17 mouse cellular contexts compared by ENCODE assay signal in genomic region chr8:113998881-113999280, GRCm38 (mm10).
DNase-seq lines count a peak whose midpoint lies in the region; ATAC-seq lines count a peak whose summit lies in the region.
"Had no signal": no experiment of that assay in that cellular context is flagged by ENCODE, and none has a peak within 500 bp of the region (broad histone marks: within the 10 kb centered on the region; RNA-seq: fewer than 3 reads in every experiment).

No protein-coding gene starts in this region.

- peak; percentile 26 for DNase-seq in hindbrain, embryonic 11.5 days (ENCODE audit: low spot score)
- DNase-seq in ovary, adult 18-20 months (ENCODE audit: low spot score), result peak; percentile 52
- no peak for DNase-seq in ovary, postnatal 36 days (ENCODE audit: low spot score)
- peak; percentile 84 for DNase-seq in limb, embryonic 11.5 days (ENCODE audit: low spot score)
- DNase-seq in layer of hippocampus, adult 9-10 months (ENCODE audit: low spot score), result no peak
- DNase-seq in thymus, postnatal 36 days, result no peak
- DNase-seq: cerebellum, adult 2 months; heart, postnatal 14 days; kidney, postnatal 36 days; liver, postnatal 0 days; lung, postnatal 10 days had no signal

- H3K9me3 ChIP-seq in hindbrain, embryonic 11.5 days (ENCODE audit: control insufficient read depth, low read length), result no peaks in the 10 kb centered on the region
- no peaks in the 10 kb centered on the region for H3K9me3 ChIP-seq in hindbrain, embryonic 12.5 days (replicated peaks)
- H3K9me3 ChIP-seq in limb, embryonic 11.5 days (ENCODE audit: control insufficient read depth, low read length), result no peaks in the 10 kb centered on the region
- H3K9me3 ChIP-seq: embryonic facial prominence, embryonic 15.5 days; heart, embryonic 12.5 days had no signal

- no peak overlapping the region for H3K4me2 ChIP-seq in hindbrain, embryonic 11.5 days (replicated peaks; ENCODE audit: low read depth, low read length)
- H3K4me2 ChIP-seq in hindbrain, embryonic 12.5 days (replicated peaks), result no peak overlapping the region
- H3K4me2 ChIP-seq in limb, embryonic 11.5 days (ENCODE audit: low read depth, severe bottlenecking), result no peak overlapping the region
- H3K4me2 ChIP-seq: embryonic facial prominence, embryonic 15.5 days; heart, embryonic 12.5 days; hindbrain, embryonic 14.5 days had no signal

- no peak overlapping the region for H3K4me3 ChIP-seq in hindbrain, embryonic 11.5 days (ENCODE audit: low read depth, low read length)
- H3K4me3 ChIP-seq in hindbrain, embryonic 12.5 days, result no peak overlapping the region
- H3K4me3 ChIP-seq in limb, embryonic 11.5 days (ENCODE audit: low read depth, low read length), result no peak overlapping the region
- H3K4me3 ChIP-seq: embryonic facial prominence, embryonic 15.5 days; heart, embryonic 12.5 days had no signal

- no peaks in the 10 kb centered on the region for H3K27me3 ChIP-seq in hindbrain, embryonic 11.5 days (ENCODE audit: control insufficient read depth, insufficient read depth, low read length)
- no peaks in the 10 kb centered on the region for H3K27me3 ChIP-seq in hindbrain, embryonic 12.5 days
- H3K27me3 ChIP-seq in limb, embryonic 11.5 days (ENCODE audit: control insufficient read depth, insufficient read depth, low read length), result no peaks in the 10 kb centered on the region
- H3K27me3 ChIP-seq: embryonic facial prominence, embryonic 15.5 days; heart, embryonic 12.5 days had no signal

- WGBS in hindbrain, embryonic 11.5 days, result 44% methylated on average over 6 of the region's 6 CpGs
- 39% methylated on average over 6 of the region's 6 CpGs for WGBS in hindbrain, embryonic 12.5 days
- 4% methylated on average over 6 of the region's 6 CpGs for WGBS in limb, embryonic 11.5 days

- no peaks in the 10 kb centered on the region for H3K4me1 ChIP-seq in hindbrain, embryonic 11.5 days (replicated peaks; ENCODE audit: control insufficient read depth, insufficient read depth, low read length)
- H3K4me1 ChIP-seq in hindbrain, embryonic 12.5 days, result peaks cover 4% of the 10 kb centered on the region; the same call in 1 of the 2 replicates
- peaks cover 3% of the 10 kb centered on the region; the same call in 1 of the 2 replicates for H3K4me1 ChIP-seq in limb, embryonic 11.5 days (ENCODE audit: control insufficient read depth, insufficient read depth, low read length)
- H3K4me1 ChIP-seq: embryonic facial prominence, embryonic 15.5 days had no signal

- no peaks in the 10 kb centered on the region for H3K36me3 ChIP-seq in hindbrain, embryonic 11.5 days (ENCODE audit: control insufficient read depth, insufficient read depth, low read length)
- H3K36me3 ChIP-seq in hindbrain, embryonic 12.5 days, result no peaks in the 10 kb centered on the region
- H3K36me3 ChIP-seq in limb, embryonic 11.5 days (ENCODE audit: control insufficient read depth, insufficient read depth, low read length), result no peaks in the 10 kb centered on the region
- H3K36me3 ChIP-seq: embryonic facial prominence, embryonic 15.5 days; heart, embryonic 12.5 days had no signal

- no peak overlapping the region for H3K9ac ChIP-seq in hindbrain, embryonic 11.5 days (ENCODE audit: low read depth, low read length)
- H3K9ac ChIP-seq in hindbrain, embryonic 12.5 days, result no peak overlapping the region
- no peak overlapping the region for H3K9ac ChIP-seq in limb, embryonic 11.5 days (ENCODE audit: low read length)
- H3K9ac ChIP-seq: embryonic facial prominence, embryonic 15.5 days; heart, embryonic 12.5 days; hindbrain, embryonic 14.5 days; liver, postnatal 0 days had no signal

- no peak overlapping the region for H3K27ac ChIP-seq in hindbrain, embryonic 11.5 days (ENCODE audit: low read depth, low read length)
- H3K27ac ChIP-seq in hindbrain, embryonic 12.5 days, result no peak overlapping the region
- no peak overlapping the region for H3K27ac ChIP-seq in limb, embryonic 11.5 days (replicated peaks; ENCODE audit: low read depth, low read length)
- H3K27ac ChIP-seq: embryonic facial prominence, embryonic 15.5 days; hindbrain, embryonic 14.5 days had no signal

- no peak for ATAC-seq in hindbrain, embryonic 11.5 days (ENCODE audit: low FRiP score)
- ATAC-seq in hindbrain, embryonic 12.5 days (ENCODE audit: low FRiP score), result no peak
- peak; percentile 82 for ATAC-seq in limb, embryonic 11.5 days (ENCODE audit: insufficient number of reproducible peaks, low FRiP score, low TSS enrichment, low read depth)
- ATAC-seq: forebrain, embryonic 16.5 days; liver, postnatal 0 days; midbrain, embryonic 16.5 days had no signal

Comparison
In these comparisons a context has a peak if more than half of its experiments do, and no peak if none do; other contexts are left out.
1. DNase-seq: peak in hindbrain, embryonic 11.5 days (single experiment), ovary, adult 18-20 months (single experiment) and limb, embryonic 11.5 days (single experiment); none in ovary, postnatal 36 days (single experiment), layer of hippocampus, adult 9-10 months (single experiment) and thymus, postnatal 36 days (0 of 2).